Comparison of ENCODE assay signal across 10 mouse cellular contexts in the genomic region with DNA sequence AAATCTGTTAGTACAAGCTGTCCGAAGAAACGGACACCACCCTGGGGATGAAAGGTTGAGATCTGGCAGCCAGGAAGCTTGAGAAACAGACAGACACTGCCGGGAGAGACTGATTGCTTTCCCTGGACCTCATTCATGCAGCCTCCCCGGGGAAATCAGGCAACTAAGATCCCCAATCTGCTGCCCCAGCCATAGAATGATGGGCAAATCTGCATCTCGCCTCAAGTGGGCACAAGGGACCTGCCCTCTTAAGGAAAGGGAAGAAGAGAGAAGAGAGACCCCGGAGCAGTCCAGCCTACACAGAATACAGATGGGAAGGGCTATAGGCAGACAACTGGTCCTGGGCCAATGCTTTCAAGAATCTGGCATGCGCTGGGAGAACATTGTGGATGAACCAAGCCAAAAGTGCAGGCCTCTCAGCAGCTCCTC. TPM values are rescaled to one million over a fixed set of nuclear protein-coding genes. Genes with fewer than 3 reads are reported as not detected.
A peak's percentile ranks its signal among the peaks of the same experiment; 100 is the strongest.
DNase-seq lines count a peak whose midpoint lies in the region.
"Had no signal": no experiment of that assay in that cellular context is flagged by ENCODE, and none has a peak within 500 bp of the region (broad histone marks: within the 10 kb centered on the region; RNA-seq: fewer than 3 reads in every experiment).

No protein-coding gene starts in this region.

- intact Hi-C loops in heart, postnatal 25 days (cut with DNase I) = no loop called here

- peak; percentile 34 for DNase-seq in embryo, embryonic 10.5 days (ENCODE audit: low spot score)
- DNase-seq in embryo, embryonic 10 days (ENCODE audit: low spot score) = no peak
- DNase-seq in urinary bladder, postnatal 14 days (ENCODE audit: low spot score) = peak; percentile 26
- no peak for DNase-seq in urinary bladder, postnatal 25 days (ENCODE audit: low spot score)
- peak; percentile 33 for DNase-seq in heart, postnatal 25 days (ENCODE audit: low spot score)
- no peak for DNase-seq in thymus, postnatal 14 days
- DNase-seq in layer of hippocampus, postnatal 14 days (ENCODE audit: low spot score in 2 of 2) = no peak
- DNase-seq in frontal cortex, postnatal 36 days (ENCODE audit: low spot score in 2 of 2) = no peak
- DNase-seq: kidney, adult 11 months; right cerebral cortex, adult 18-20 months had no signal

RNA-seq across cellular contexts. Expression of gene Rab22a, which starts 37.4 kb away (rescaled TPM):
- 10 to 100 TPM; 33.8 to 34.3 TPM for total RNA-seq in heart, postnatal 25 days (2021)
- 10 to 100 TPM; 24.4 to 25.6 TPM for total RNA-seq in layer of hippocampus, postnatal 14 days (2021)

RNA-seq across cellular contexts. Expression of gene Ankrd60, which starts 44.0 kb away (rescaled TPM):
- not detected for total RNA-seq in heart, postnatal 25 days (2021)
- total RNA-seq in layer of hippocampus, postnatal 14 days (2021) = not detected

Comparison
In these comparisons a context has a peak if more than half of its experiments do, and no peak if none do; other contexts are left out.
1. DNase-seq: peak in embryo, embryonic 10.5 days (single experiment), urinary bladder, postnatal 14 days (single experiment) and heart, postnatal 25 days (single experiment); none in embryo, embryonic 10 days (single experiment), urinary bladder, postnatal 25 days (single experiment), thymus, postnatal 14 days (single experiment), layer of hippocampus, postnatal 14 days (0 of 2) and frontal cortex, postnatal 36 days (0 of 2).